Mouse (Mus musculus) T-helper 1 cell (primary cell): Measurements from ENCODE around the gene Gm826.

ENCODE experiments used
- in situ Hi-C: fragments of 300-600 bp; cut with MboI, MseI; formaldehyde crosslinking; loops from one replicate; pipeline ENCODE4 v1.15.1; 2025; ENCODE audit warnings: high pct_unique_total_duplicates

Gene Gm826

GRCm38 (mm10) chr2:160298586-160298985, 35.4 kb downstream of the Gm826 start:
- in situ Hi-C loops: no loop called here

GRCm38 (mm10) chr2:160288538-160289151, 45.3 kb downstream of the Gm826 start:
- in situ Hi-C loops: no loop called here

GRCm38 (mm10) chr2:160275959-160276657, 57.9 kb downstream of the Gm826 start:
- in situ Hi-C loops: no loop called here

- in situ Hi-C loops: no loop called here
These were observed 66.0 kb downstream of the Gm826 start for GRCm38 (mm10) chr2:160267828-160268453.

GRCm38 (mm10) chr2:160263861-160264260, 70.1 kb downstream of the Gm826 start:
- in situ Hi-C loops: no loop called here

- in situ Hi-C loops: no loop called here
These were observed 72.4 kb downstream of the Gm826 start for GRCm38 (mm10) chr2:160261538-160261937.
